Mouse (Mus musculus) C2C12 (cell line): ENCODE measurements around the gene Epha4.

Source experiments
- CTCF ChIP-seq: IDR thresholded peaks from one replicate; pipeline ENCODE4 v1.5.1; 2011; ENCODE audit not compliant: control insufficient read depth, insufficient read depth, insufficient read length
- MAX ChIP-seq: IDR thresholded peaks from one replicate; pipeline ENCODE4 v1.6.1; 2011; ENCODE audit warnings: mild to moderate bottlenecking, control low read depth

- TF ChIP-seq CTCF, result no peak
- TF ChIP-seq MAX, result no peak
Measured at GRCm38 (mm10) chr1:77531934-77532575, 17.2 kb upstream of the Epha4 start.
